Mouse (Mus musculus): ENCODE results near the gene Kif5a. TPM values are rescaled to one million over a fixed set of nuclear protein-coding genes. Genes with fewer than 3 reads are reported as not detected.
"Not testable (repeated sequence)": the region's sequence is repeated elsewhere in the genome, so short reads cannot be mapped to it uniquely, and the experiment has no call there.

The Kif5a gene
- polyA plus RNA-seq, 1 experiment: 1.2 TPM

- no peak for DNase-seq (ENCODE audit: low read depth, low spot score)
- 73% methylated on average over 11 of the region's 11 CpGs for WGBS
Observed at GRCm38 (mm10) chr10:127197505-127198110, 65.5 kb downstream of the Kif5a start.

GRCm38 (mm10) chr10:127197104-127197503 lies 66.0 kb downstream of the Kif5a start:
- WGBS: 89% methylated on average over 8 of the region's 8 CpGs
- no peak for DNase-seq (ENCODE audit: low read depth, low spot score)

GRCm38 (mm10) chr10:127196392-127196791 lies 66.8 kb downstream of the Kif5a start:
- WGBS: 24% methylated on average over 5 of the region's 5 CpGs
- DNase-seq (ENCODE audit: low read depth, low spot score): no peak

- DNase-seq (ENCODE audit: low read depth, low spot score): no peak
- 3% methylated on average over 43 of the region's 47 CpGs for WGBS
Observed at GRCm38 (mm10) chr10:127195328-127196129, 67.6 kb downstream of the Kif5a start, which contains the start of gene Dtx3. Dtx3 (minus strand) TSS chr10:127195728.

- no peak for DNase-seq (ENCODE audit: low read depth, low spot score)
- WGBS: 9% methylated on average over 22 of the region's 22 CpGs
Observed at GRCm38 (mm10) chr10:127194428-127195327, 68.5 kb downstream of the Kif5a start.

- 86% methylated on average over 9 of the region's 9 CpGs for WGBS
- DNase-seq (ENCODE audit: low read depth, low spot score): no peak
Observed at GRCm38 (mm10) chr10:127193011-127193410, 70.1 kb downstream of the Kif5a start.

DNA sequence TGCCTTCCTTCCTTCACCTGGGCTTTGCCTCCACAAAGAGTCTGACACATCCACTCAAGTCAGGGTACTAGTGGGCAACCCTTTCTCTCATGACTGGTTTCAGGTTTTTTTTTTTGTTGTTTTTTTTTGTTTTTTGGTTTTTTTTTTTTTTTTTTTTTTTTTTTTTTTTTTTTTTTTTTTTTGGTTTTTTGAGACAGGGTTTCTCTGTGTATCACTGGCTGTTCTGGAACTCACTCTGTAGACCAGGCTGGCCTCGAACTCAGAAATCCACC lies 71.2 kb downstream of the Kif5a start:
- WGBS: 58% methylated on average over 1 of the region's 1 CpGs
- not testable (repeated sequence) for DNase-seq (ENCODE audit: low read depth, low spot score)

DNA sequence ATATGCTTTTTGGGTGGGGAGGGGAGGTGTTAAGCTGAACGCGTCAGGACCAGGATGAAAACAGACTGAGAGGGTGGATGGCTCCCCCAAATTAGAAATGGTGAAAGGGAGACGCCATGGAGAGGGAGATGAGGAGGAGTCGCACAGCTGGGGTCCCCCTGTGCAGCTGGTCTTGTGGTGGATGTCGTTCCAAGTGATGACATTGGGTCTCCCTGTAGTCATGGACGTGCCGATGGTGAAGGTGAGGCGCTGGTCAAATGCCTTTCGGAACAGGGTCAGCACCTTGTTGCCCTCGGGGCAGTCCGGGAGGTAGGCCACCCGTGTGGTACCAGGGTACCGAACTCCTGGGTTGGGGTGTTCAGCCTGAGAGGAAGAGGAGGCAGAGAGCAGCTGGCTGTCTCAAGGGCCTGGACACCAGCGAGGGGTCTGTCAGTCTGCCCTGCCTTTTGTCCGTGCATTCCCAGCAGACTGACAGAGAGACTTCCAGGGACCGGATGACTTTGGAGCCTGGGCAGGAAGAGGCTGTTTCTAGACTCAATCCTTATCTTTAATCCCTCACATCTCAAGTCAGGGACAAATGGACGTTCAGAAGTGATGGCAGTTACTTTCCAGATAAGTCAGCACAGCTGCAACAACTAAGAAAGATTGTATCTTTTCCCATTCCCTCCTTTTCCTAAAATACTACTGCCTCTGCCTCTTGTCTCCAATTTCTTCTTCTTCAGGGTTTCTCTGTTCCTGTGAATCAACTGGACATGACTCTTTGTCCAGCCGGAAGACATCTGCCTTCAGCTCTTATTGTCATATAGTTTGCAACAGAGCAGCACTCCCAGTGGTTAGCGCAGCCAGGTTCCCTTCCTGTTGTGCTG lies 71.7 kb downstream of the Kif5a start:
- no peak for DNase-seq (ENCODE audit: low read depth, low spot score)
- WGBS: 87% methylated on average over 19 of the region's 19 CpGs

- 77% methylated on average over 14 of the region's 14 CpGs for WGBS
Observed at GRCm38 (mm10) chr10:127190398-127191190, 72.6 kb downstream of the Kif5a start.

DNA sequence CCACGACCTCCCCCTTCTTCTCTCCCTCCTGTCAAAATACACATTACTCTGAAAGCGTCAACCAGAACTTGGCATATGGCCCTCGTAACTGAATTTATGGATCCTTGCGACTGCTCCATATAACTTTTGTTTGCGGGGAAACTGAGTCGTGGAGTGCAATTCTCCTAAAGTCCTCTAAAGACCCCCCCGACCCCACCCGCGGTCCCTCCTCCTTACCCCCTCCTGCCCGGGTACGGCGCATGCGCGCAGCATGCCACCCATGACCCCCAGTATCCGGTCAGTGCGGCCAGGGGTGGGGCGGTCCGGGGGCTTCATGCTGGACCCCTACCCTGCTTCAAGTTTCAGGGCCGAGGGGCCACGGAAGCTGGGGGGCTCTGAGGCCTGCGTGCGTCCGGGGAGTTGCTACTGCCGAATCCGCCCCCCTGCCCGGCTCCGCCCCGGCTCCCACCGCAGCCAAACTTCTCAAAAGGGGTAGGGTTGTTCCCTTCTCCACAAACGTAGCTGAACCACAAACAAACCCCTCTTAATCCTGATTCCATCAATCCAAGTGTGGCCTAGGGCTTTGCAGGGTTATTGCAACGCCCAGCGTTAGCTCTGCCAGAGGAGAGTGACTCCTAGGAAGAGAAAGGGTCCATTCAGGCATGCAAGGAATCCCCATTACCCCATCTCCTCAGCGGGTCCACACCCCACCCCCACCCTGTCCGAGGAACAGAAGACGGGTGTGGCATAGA lies 73.3 kb downstream of the Kif5a start, which contains the start of gene Arhgef25:
Gene Arhgef25, minus strand, starts transcription at position 433 of the 731 bp plus-strand sequence.
- 15% methylated on average over 35 of the region's 35 CpGs for WGBS
- no peak for DNase-seq (ENCODE audit: low read depth, low spot score)

More at GRCm38 (mm10) chr10:127190398-127191190, 72.6 kb downstream of the Kif5a start:
- DNase-seq (ENCODE audit: low read depth, low spot score): no peak

DNA sequence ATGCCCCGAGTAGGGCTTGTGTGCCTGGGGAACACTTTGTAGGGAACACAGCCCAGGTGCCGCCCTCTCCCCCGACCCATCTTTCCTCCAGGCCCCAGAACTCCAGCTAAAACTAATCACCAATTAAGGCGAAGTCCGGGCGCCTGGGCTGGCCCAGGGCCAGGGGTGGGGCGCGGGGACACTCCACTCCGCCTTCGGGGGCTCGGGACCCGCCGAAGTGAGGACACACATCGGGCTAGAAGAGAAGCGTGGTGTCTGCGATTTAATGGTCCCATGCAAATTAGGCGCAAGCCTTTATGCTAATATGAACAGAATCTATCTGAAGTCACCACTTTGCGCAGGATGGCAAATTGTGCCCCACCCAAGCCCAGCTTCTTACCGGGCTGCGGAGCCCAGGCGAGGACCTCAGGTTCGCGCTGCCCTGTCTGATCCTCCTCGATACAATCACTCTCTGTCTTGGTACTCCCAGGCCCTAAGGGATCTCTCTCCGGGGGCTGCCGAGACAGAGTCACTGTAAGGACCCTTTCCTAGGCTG lies 74.0 kb downstream of the Kif5a start:
- 1% methylated on average over 26 of the region's 26 CpGs for WGBS

DNA sequence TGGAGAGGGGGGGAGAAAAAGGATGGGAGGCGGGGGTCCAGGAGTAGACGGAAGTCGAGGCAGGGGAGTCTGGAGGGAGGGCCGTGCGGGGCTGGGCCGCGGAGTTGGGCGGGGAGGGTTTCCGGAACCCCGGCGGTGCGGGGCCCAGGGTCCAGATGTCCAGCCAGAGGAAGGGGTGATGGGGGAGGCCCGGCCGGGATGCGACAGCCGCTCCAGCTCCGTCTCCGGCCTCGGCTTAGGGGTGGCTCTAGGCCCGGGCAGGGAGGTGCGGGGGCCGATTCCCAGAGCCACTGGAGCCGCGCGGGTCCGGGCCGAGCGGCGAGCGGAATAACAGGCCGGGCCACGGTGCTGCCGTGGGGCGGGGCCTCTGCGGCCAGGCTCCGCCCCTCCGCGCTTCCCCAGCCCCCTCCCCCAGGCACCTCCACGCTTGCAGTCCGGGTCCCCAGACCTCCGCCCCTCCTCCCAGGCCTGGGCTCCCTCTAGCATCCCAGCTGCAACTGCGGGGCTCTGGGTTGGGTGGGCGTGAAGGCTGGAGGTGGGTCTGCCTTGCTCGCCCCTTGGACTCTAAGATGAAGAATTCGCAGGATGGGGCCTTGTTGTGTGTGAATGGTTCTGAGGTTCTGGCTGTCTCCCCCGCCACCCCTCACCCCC lies 74.6 kb downstream of the Kif5a start:
- under 1% methylated on average over 45 of the region's 46 CpGs for WGBS
- no peak for DNase-seq (ENCODE audit: low read depth, low spot score)

More for the DNA sequence above, 74.0 kb downstream of the Kif5a start:
- DNase-seq (ENCODE audit: low read depth, low spot score): no peak

- DNase-seq (ENCODE audit: low read depth, low spot score): no peak
Observed at GRCm38 (mm10) chr10:127188079-127188453, 75.1 kb downstream of the Kif5a start.

GRCm38 (mm10) chr10:127187371-127188078 lies 75.6 kb downstream of the Kif5a start:
- 57% methylated on average over 10 of the region's 10 CpGs for WGBS
- no peak for DNase-seq (ENCODE audit: low read depth, low spot score)

More at GRCm38 (mm10) chr10:127188079-127188453, 75.1 kb downstream of the Kif5a start:
- WGBS: 4% methylated on average over 21 of the region's 21 CpGs

GRCm38 (mm10) chr10:127186451-127186850 lies 76.7 kb downstream of the Kif5a start:
- 65% methylated on average over 1 of the region's 1 CpGs for WGBS

DNA sequence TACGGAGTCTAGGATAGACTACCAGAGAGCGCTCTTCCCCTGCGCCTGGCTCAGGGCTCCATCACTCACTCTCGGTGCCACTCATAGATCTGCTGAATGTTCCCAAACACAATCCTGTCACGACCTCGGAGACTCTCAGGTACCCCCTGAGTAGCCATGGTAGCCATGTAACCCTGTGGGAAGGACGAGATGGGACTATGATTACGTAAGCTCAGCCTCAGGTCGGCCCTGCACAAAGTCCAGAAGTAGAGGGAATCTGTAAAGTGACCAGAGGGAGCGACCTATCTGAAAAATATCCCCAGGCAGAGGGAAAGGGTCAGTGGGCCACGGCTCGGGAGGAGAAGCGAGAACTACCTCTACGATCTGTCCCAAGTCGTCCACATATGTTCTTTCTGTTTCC lies 77.6 kb downstream of the Kif5a start:
- WGBS: 80% methylated on average over 15 of the region's 15 CpGs
- no peak for DNase-seq (ENCODE audit: low read depth, low spot score)

More at GRCm38 (mm10) chr10:127186451-127186850, 76.7 kb downstream of the Kif5a start:
- no peak for DNase-seq (ENCODE audit: low read depth, low spot score)

All from large intestine, adult 2 months (tissue).